Mouse (Mus musculus) heart, embryonic 12.5 days (tissue): ENCODE data around the gene Vmn2r65. TPM values are rescaled to one million over a fixed set of nuclear protein-coding genes. Genes with fewer than 3 reads are reported as not detected.

Source experiments
- ATAC-seq: fragments of 200-750 bp; cut with Nextera tagmentation; 2 replicates; pipeline ENCODE4 v1.8.0; 2017; ENCODE audit warnings: moderate TSS enrichment, moderate library complexity; ENCODE audit not compliant: insufficient number of reproducible peaks, low FRiP score
- H3K27ac ChIP-seq: fragments of 300-500 bp; sonication (generic); 2 replicates; pipeline ENCODE4 v1.5.1; 2016; ENCODE audit warnings: mild to moderate bottlenecking, moderate library complexity; ENCODE audit not compliant: poor library complexity, severe bottlenecking
- H3K27me3 ChIP-seq: fragments of 300-500 bp; sonication (generic); replicated peaks from 2 replicates; pipeline ENCODE4 v1.6.1; 2016; ENCODE audit warnings: mild to moderate bottlenecking, moderate library complexity
- H3K36me3 ChIP-seq: fragments of 300-500 bp; sonication (generic); 2 replicates; pipeline ENCODE4 v1.6.1; 2016; ENCODE audit warnings: mild to moderate bottlenecking, moderate library complexity
- H3K4me1 ChIP-seq: fragments of 300-500 bp; sonication (generic); replicated peaks from 2 replicates; pipeline ENCODE4 v1.6.1; 2016; ENCODE audit warnings: mild to moderate bottlenecking
- H3K4me2 ChIP-seq: fragments of 300-500 bp; sonication (generic); 2 replicates; pipeline ENCODE4 v1.6.1; 2016; ENCODE audit warnings: mild to moderate bottlenecking, moderate library complexity
- H3K4me3 ChIP-seq: fragments of 300-500 bp; sonication (generic); 2 replicates; pipeline ENCODE4 v1.5.1; 2016; ENCODE audit warnings: mild to moderate bottlenecking
- H3K9ac ChIP-seq: fragments of 300-500 bp; sonication (generic); 2 replicates; pipeline ENCODE4 v1.6.1; 2016; ENCODE audit warnings: mild to moderate bottlenecking, moderate library complexity
- H3K9me3 ChIP-seq: fragments of 300-500 bp; sonication (generic); replicated peaks from 2 replicates; pipeline ENCODE4 v1.6.1; 2016; ENCODE audit warnings: mild to moderate bottlenecking, moderate library complexity
- WGBS: fragments of 180-500 bp; shearing (Covaris S2); methylation state at CpG from one replicate; pipeline ENCODE4 v1.1.7; 2016; 5-methylcytosine and 5-hydroxymethylcytosine counted together
- polyA plus RNA-seq: library from polyadenylated mRNA; unstranded; fragments of >200 nt; fragmentation: Nextera tagmentation; extraction: Ambion mirVana; gene quantifications from 2 replicates; pipeline ENCODE4 v1.2.1, GENCODE M21; 2016

Vmn2r65 gene
- polyA plus RNA-seq = not detected in 2 replicates

- no peak for ATAC-seq
- H3K27ac ChIP-seq = no peak within 1 kb of the TSS
- H3K4me1 ChIP-seq = no peaks in the 10 kb centered on the region
- no peak within 1 kb of the TSS for H3K4me3 ChIP-seq
- 42% methylated on average over 1 of the region's 1 CpGs for WGBS
- no peak within 1 kb of the TSS for H3K9ac ChIP-seq
- peaks cover 8% of the 10 kb centered on the region; the same call in 1 of the 2 replicates for H3K9me3 ChIP-seq
- H3K36me3 ChIP-seq = no peaks in the 10 kb centered on the region
- no peaks in the 10 kb centered on the region for H3K27me3 ChIP-seq
- no peak within 1 kb of the TSS for H3K4me2 ChIP-seq
These were observed at the start of gene Vmn2r65 for GRCm38 (mm10) chr7:84964015-84964414. Gene Vmn2r65, minus strand, starts transcription at chr7:84964115.

DNA sequence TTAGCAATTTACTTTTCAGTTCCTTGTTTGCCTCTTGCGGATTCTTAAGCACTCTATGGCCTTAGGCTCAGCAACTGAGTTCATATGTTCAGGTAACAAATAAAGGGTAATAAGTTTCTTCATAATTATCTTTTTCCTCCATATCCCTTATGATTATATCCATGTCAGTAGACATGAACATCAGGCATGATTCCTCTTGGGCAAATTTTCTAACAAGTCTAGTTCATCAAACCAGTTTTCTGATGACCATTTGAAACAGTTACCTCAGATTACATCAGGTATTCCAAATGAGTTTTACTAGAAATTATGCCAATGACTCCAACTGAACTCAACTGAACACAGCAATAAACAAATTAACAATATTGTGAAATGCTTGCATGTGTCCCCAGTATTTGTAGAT lies 48.3 kb upstream of the Vmn2r65 start, which contains the start of gene Vmn2r66:
Gene Vmn2r66, minus strand, starts transcription at position 101 of the 400 bp plus-strand sequence.
- no peak within 1 kb of the TSS for H3K27ac ChIP-seq
- H3K4me3 ChIP-seq = no peak within 1 kb of the TSS
- H3K4me2 ChIP-seq = no peak within 1 kb of the TSS
- no peak for ATAC-seq
- 0 out of 2 replicates have a peak, but pooled peaks cover 7% of the 10 kb centered on the region for H3K9me3 ChIP-seq
- no peaks in the 10 kb centered on the region for H3K27me3 ChIP-seq
- no peaks in the 10 kb centered on the region for H3K36me3 ChIP-seq
- WGBS = 74% methylated on average over 1 of the region's 1 CpGs
- no peaks in the 10 kb centered on the region for H3K4me1 ChIP-seq
- H3K9ac ChIP-seq = no peak within 1 kb of the TSS

- 54% methylated on average over 2 of the region's 2 CpGs for WGBS
- H3K36me3 ChIP-seq = no peaks in the 10 kb centered on the region
- ATAC-seq = no peak
- H3K4me3 ChIP-seq = no peak overlapping the region
- H3K4me2 ChIP-seq = no peak overlapping the region
- H3K9me3 ChIP-seq = peaks cover 5% of the 10 kb centered on the region
- no peaks in the 10 kb centered on the region for H3K27me3 ChIP-seq
- H3K9ac ChIP-seq = no peak overlapping the region
- no peaks in the 10 kb centered on the region for H3K4me1 ChIP-seq
- no peak overlapping the region for H3K27ac ChIP-seq
These were observed 32.8 kb upstream of the Vmn2r65 start for GRCm38 (mm10) chr7:84996694-84997093.

Other genes starting within 250 kb of the Vmn2r65 start
- gene Olfr291, start 110.6 kb downstream of the Vmn2r65 start, polyA plus RNA-seq = not detected in 2 replicates
- gene Vmn2r66, start 48.2 kb upstream of the Vmn2r65 start, polyA plus RNA-seq = not detected in 2 replicates
- not detected in 2 replicates for gene Vmn2r67, start 191.9 kb upstream of the Vmn2r65 start, polyA plus RNA-seq